In the genomic region with DNA sequence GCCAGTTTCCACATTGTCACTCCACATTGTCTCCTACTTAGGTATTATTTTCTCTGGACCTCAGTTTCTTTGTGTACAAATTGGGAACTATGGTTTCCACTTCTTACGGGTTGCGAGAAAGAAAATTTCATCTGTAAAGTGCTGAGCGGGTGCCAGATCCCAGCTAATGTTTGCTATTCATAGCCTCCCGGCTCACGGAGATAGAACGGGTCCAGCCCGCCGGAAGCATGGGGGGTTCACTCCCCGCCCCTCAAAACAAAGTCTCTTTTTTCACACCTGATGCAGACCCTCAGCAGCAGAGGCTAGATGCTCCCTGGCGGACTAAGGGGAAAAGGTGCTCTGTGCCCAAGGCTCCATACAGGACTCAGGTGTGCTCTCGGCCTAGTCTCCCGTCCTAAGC, we compare ENCODE assay signal across 8 mouse cellular contexts. TPM values are rescaled to one million over a fixed set of nuclear protein-coding genes. Genes with fewer than 3 reads are reported as not detected.
DNase-seq lines count a peak whose midpoint lies in the region; ATAC-seq lines count a peak whose summit lies in the region.

No protein-coding gene starts in this region.

- peaks cover 34% of the 10 kb centered on the region for H3K27me3 ChIP-seq in kidney, embryonic 14.5 days (ENCODE audit: control insufficient read depth, insufficient read depth, low read length)
- peaks cover 51% of the 10 kb centered on the region for H3K27me3 ChIP-seq in hindbrain, embryonic 12.5 days
- peaks cover 15% of the 10 kb centered on the region for H3K27me3 ChIP-seq in midbrain, embryonic 15.5 days (replicated peaks)

- no peak for DNase-seq in kidney, adult 8-10 months
- DNase-seq in NIH3T3 (ENCODE audit: low read depth) = peak; percentile 8
- DNase-seq in adrenal gland, adult 8-10 months = no peak
- DNase-seq in adrenal gland, postnatal 36 days = no peak
- no peak for DNase-seq in ovary, postnatal 14 days (ENCODE audit: low spot score)

- WGBS in kidney, embryonic 14.5 days = 6% methylated on average over 12 of the region's 12 CpGs
- 6% methylated on average over 12 of the region's 12 CpGs for WGBS in hindbrain, embryonic 12.5 days
- WGBS in midbrain, embryonic 15.5 days = 4% methylated on average over 12 of the region's 12 CpGs

- no peaks in the 10 kb centered on the region for H3K36me3 ChIP-seq in kidney, embryonic 14.5 days (ENCODE audit: control insufficient read depth, insufficient read depth, low read length)
- H3K36me3 ChIP-seq in hindbrain, embryonic 12.5 days = no peaks in the 10 kb centered on the region
- no peaks in the 10 kb centered on the region for H3K36me3 ChIP-seq in midbrain, embryonic 15.5 days (replicated peaks)

- H3K27ac ChIP-seq in kidney, embryonic 14.5 days (ENCODE audit: low read depth, low read length) = no peak overlapping the region
- no peak overlapping the region for H3K27ac ChIP-seq in hindbrain, embryonic 12.5 days
- no peak overlapping the region for H3K27ac ChIP-seq in midbrain, embryonic 15.5 days

- peak overlapping the region; percentile 100 for H3K4me2 ChIP-seq in kidney, embryonic 14.5 days (replicated peaks; ENCODE audit: low read depth, low read length)
- H3K4me2 ChIP-seq in hindbrain, embryonic 12.5 days (replicated peaks) = peak overlapping the region; percentile 91
- peak overlapping the region; percentile 99 for H3K4me2 ChIP-seq in midbrain, embryonic 15.5 days

- peak overlapping the region; percentile 71; the same call in 1 of the 2 replicates for H3K9ac ChIP-seq in kidney, embryonic 14.5 days (ENCODE audit: low read depth, low read length)
- H3K9ac ChIP-seq in hindbrain, embryonic 12.5 days = peak overlapping the region; percentile 83; the same call in 1 of the 2 replicates
- H3K9ac ChIP-seq in midbrain, embryonic 15.5 days = peak overlapping the region; percentile 81; the same call in 1 of the 2 replicates

- no peaks in the 10 kb centered on the region for H3K9me3 ChIP-seq in kidney, embryonic 14.5 days (ENCODE audit: control insufficient read depth, low read length)
- no peaks in the 10 kb centered on the region for H3K9me3 ChIP-seq in hindbrain, embryonic 12.5 days (replicated peaks)
- H3K9me3 ChIP-seq in midbrain, embryonic 15.5 days = no peaks in the 10 kb centered on the region

- H3K4me1 ChIP-seq in kidney, embryonic 14.5 days (ENCODE audit: control insufficient read depth, insufficient read depth, low read length) = peaks cover 13% of the 10 kb centered on the region; the same call in 1 of the 2 replicates
- H3K4me1 ChIP-seq in hindbrain, embryonic 12.5 days = peaks cover 27% of the 10 kb centered on the region
- peaks cover 36% of the 10 kb centered on the region for H3K4me1 ChIP-seq in midbrain, embryonic 15.5 days

- peak; percentile 21 for ATAC-seq in kidney, embryonic 14.5 days (ENCODE audit: low FRiP score, low TSS enrichment)
- no peak; the same call in 1 of the 2 replicates for ATAC-seq in hindbrain, embryonic 12.5 days (ENCODE audit: low FRiP score)
- no peak; the same call in 1 of the 2 replicates for ATAC-seq in midbrain, embryonic 15.5 days (replicated peaks)

- peak overlapping the region; percentile 73 for H3K4me3 ChIP-seq in kidney, embryonic 14.5 days (ENCODE audit: low read length)
- peak overlapping the region; percentile 65 for H3K4me3 ChIP-seq in hindbrain, embryonic 12.5 days
- peak overlapping the region; percentile 87 for H3K4me3 ChIP-seq in midbrain, embryonic 15.5 days

RNA-seq across cellular contexts. Expression of gene Mmp17, which starts 0.6 kb away (rescaled TPM):
- 2.0 TPM in 2 replicates for polyA plus RNA-seq in kidney, embryonic 14.5 days (2014; fragmentation: Nextera tagmentation; extraction: Ambion mirVana)
- polyA plus RNA-seq in hindbrain, embryonic 12.5 days (2016; fragmentation: Nextera tagmentation; extraction: Ambion mirVana) = 6.7 and 8.5 TPM in 2 replicates
- polyA plus RNA-seq in midbrain, embryonic 15.5 days (2015; fragmentation: Nextera tagmentation; extraction: Ambion mirVana) = 13.2 and 14.5 TPM in 2 replicates
- total RNA-seq in adrenal gland, adult 8-10 months (2022) = 1 to 10 TPM in 3 of 4 experiments, under 1 TPM in 1; 0.70 to 1.7 (median 1.2) TPM
- 1 to 10 TPM in 1 of 2 experiments, under 1 TPM in 1; 0.95 to 1.9 TPM for total RNA-seq in adrenal gland, postnatal 36 days (2021)
